Mouse (Mus musculus) heart, embryonic 13.5 days (tissue): ENCODE results near the gene Mei1. TPM values are rescaled to one million over a fixed set of nuclear protein-coding genes. Genes with fewer than 3 reads are reported as not detected.
"Not testable (repeated sequence)": the region's sequence is repeated elsewhere in the genome, so short reads cannot be mapped to it uniquely, and the experiment has no call there.

Experiments used
- ATAC-seq: fragments of 200-750 bp; cut with Nextera tagmentation; 2 replicates; pipeline ENCODE4 v1.8.0; 2017; ENCODE audit warnings: moderate TSS enrichment; ENCODE audit not compliant: insufficient number of reproducible peaks, low FRiP score, low TSS enrichment; ENCODE audit errors: extremely low read depth
- H3K27ac ChIP-seq: fragments of 300-500 bp; sonication (generic); replicated peaks from 2 replicates; pipeline ENCODE4 v1.5.1; 2015; ENCODE audit warnings: moderate library complexity, mild to moderate bottlenecking, inconsistent platforms
- H3K27me3 ChIP-seq: fragments of 300-500 bp; sonication (generic); replicated peaks from 2 replicates; pipeline ENCODE4 v1.6.1; 2015; ENCODE audit warnings: mild to moderate bottlenecking, inconsistent platforms
- H3K36me3 ChIP-seq: fragments of 300-500 bp; sonication (generic); 2 replicates; pipeline ENCODE4 v1.6.1; 2015; ENCODE audit warnings: mild to moderate bottlenecking, inconsistent platforms
- H3K4me1 ChIP-seq: fragments of 300-500 bp; sonication (generic); 2 replicates; pipeline ENCODE4 v1.6.1; 2015; ENCODE audit warnings: inconsistent platforms
- H3K4me2 ChIP-seq: fragments of 300-500 bp; sonication (generic); 2 replicates; pipeline ENCODE4 v1.6.1; 2015; ENCODE audit warnings: inconsistent platforms, mild to moderate bottlenecking, moderate library complexity
- H3K4me3 ChIP-seq: fragments of 300-500 bp; sonication (generic); 2 replicates; pipeline ENCODE4 v1.5.1; 2015; ENCODE audit warnings: moderate library complexity, mild to moderate bottlenecking, inconsistent platforms
- H3K9ac ChIP-seq: fragments of 300-500 bp; sonication (generic); 2 replicates; pipeline ENCODE4 v1.6.1; 2015; ENCODE audit warnings: inconsistent platforms, mild to moderate bottlenecking, moderate library complexity
- H3K9me3 ChIP-seq: fragments of 300-500 bp; sonication (generic); 2 replicates; pipeline ENCODE4 v1.6.1; 2016; ENCODE audit warnings: inconsistent platforms
- WGBS: fragments of 180-500 bp; shearing (Covaris S2); methylation state at CpG from one replicate; pipeline ENCODE4 v1.1.7; 2015; ENCODE audit warnings: mixed read lengths; 5-methylcytosine and 5-hydroxymethylcytosine counted together
- polyA plus RNA-seq: library from polyadenylated mRNA; unstranded; fragments of >200 nt; fragmentation: Nextera tagmentation; extraction: Ambion mirVana; gene quantifications from 2 replicates; pipeline ENCODE4 v1.2.1, GENCODE M21; 2015

Gene Mei1
- polyA plus RNA-seq, 1 experiment from 2014 or later, result not detected

- ATAC-seq, result no peak
- Histone ChIP-seq H3K4me1 (no peaks in the 10 kb centered on the region), H3K4me3 (no peak overlapping the region), H3K9ac (no peak overlapping the region), H3K27me3 (peaks cover 64% of the 10 kb centered on the region), H3K36me3 (no peaks in the 10 kb centered on the region), H3K4me2 (no peak overlapping the region), H3K27ac (no peak overlapping the region), H3K9me3 (no peaks in the 10 kb centered on the region)
- 69% methylated on average over 12 of the region's 12 CpGs for WGBS
Measured at GRCm38 (mm10) chr15:82086131-82086530, 16.3 kb downstream of the Mei1 start.

GRCm38 (mm10) chr15:82087266-82087665 lies 17.5 kb downstream of the Mei1 start:
- no peak overlapping the region for H3K4me3 ChIP-seq
- no peak overlapping the region for H3K9ac ChIP-seq
- no peaks in the 10 kb centered on the region for H3K36me3 ChIP-seq
- H3K27me3 ChIP-seq, result peaks cover 65% of the 10 kb centered on the region
- WGBS, result 16% methylated on average over 10 of the region's 10 CpGs
- H3K9me3 ChIP-seq, result no peaks in the 10 kb centered on the region
- H3K4me1 ChIP-seq, result no peaks in the 10 kb centered on the region
- H3K4me2 ChIP-seq, result no peak overlapping the region
- no peak for ATAC-seq
- no peak overlapping the region for H3K27ac ChIP-seq

- H3K9me3 ChIP-seq, result no peaks in the 10 kb centered on the region
- WGBS, result 67% methylated on average over 7 of the region's 7 CpGs
- ATAC-seq, result no peak
- no peak overlapping the region for H3K4me3 ChIP-seq
- no peak overlapping the region for H3K4me2 ChIP-seq
- H3K27ac ChIP-seq, result no peak overlapping the region
- H3K36me3 ChIP-seq, result no peaks in the 10 kb centered on the region
- no peaks in the 10 kb centered on the region for H3K4me1 ChIP-seq
- peaks cover 47% of the 10 kb centered on the region for H3K27me3 ChIP-seq
- H3K9ac ChIP-seq, result no peak overlapping the region
Measured at GRCm38 (mm10) chr15:82091061-82091460, 21.3 kb downstream of the Mei1 start.

DNA sequence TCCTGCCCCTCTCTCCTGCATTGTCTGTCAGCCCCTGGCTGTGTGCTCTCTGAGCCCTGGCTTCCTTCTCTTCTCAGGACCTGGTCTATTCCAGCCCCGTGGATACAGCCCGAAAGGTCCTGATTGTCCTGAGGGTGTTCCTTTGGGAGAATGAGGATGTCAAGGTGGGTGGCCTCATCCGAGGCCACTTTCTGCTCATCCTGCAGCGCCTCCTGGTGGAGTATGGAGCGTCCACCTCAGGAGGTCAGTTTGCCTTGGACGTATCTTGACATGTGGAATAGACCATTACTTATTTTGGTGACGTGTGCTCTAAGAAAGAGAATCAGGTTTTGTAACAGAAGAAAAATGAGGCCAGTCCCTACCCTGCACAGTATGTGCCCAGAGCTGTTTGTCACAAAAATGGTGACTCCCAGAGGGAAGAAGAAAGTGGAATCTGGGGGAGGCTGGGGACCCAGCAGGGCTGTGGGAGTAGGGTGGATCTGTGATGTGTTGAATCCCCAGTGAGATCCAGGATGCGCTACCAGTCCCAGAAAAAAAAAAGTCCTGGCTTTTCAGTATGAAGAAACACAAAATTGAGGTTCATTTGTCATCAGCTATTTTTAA lies 37.3 kb downstream of the Mei1 start:
- H3K36me3 ChIP-seq, result no peaks in the 10 kb centered on the region
- H3K27me3 ChIP-seq, result peaks cover 52% of the 10 kb centered on the region
- H3K4me2 ChIP-seq, result no peak overlapping the region
- no peak overlapping the region for H3K4me3 ChIP-seq
- no peak overlapping the region for H3K27ac ChIP-seq
- WGBS, result 12% methylated on average over 8 of the region's 8 CpGs
- H3K4me1 ChIP-seq, result no peaks in the 10 kb centered on the region
- no peak overlapping the region for H3K9ac ChIP-seq
- no peak for ATAC-seq
- no peaks in the 10 kb centered on the region for H3K9me3 ChIP-seq

- no peaks in the 10 kb centered on the region for H3K9me3 ChIP-seq
- no peaks in the 10 kb centered on the region for H3K4me1 ChIP-seq
- no peak overlapping the region for H3K4me2 ChIP-seq
- ATAC-seq, result no peak
- H3K36me3 ChIP-seq, result no peaks in the 10 kb centered on the region
- no peak overlapping the region for H3K4me3 ChIP-seq
- no peak overlapping the region for H3K9ac ChIP-seq
- 80% methylated on average over 8 of the region's 8 CpGs for WGBS
- peaks cover 19% of the 10 kb centered on the region; the same call in 1 of the 2 replicates for H3K27me3 ChIP-seq
- H3K27ac ChIP-seq, result no peak overlapping the region
Measured at GRCm38 (mm10) chr15:82120544-82120943, 50.7 kb downstream of the Mei1 start.

GRCm38 (mm10) chr15:82126690-82127089 lies 56.9 kb downstream of the Mei1 start:
- Histone ChIP-seq H3K4me2 (peak overlapping the region; percentile 81), H3K27me3 (peaks cover 12% of the 10 kb centered on the region; the same call in 1 of the 2 replicates), H3K4me1 (peaks cover 14% of the 10 kb centered on the region)
- H3K36me3 ChIP-seq, H3K9ac ChIP-seq, H3K9me3 ChIP-seq, ATAC-seq, H3K27ac ChIP-seq, H3K4me3 ChIP-seq: not testable (repeated sequence)
- WGBS, result 77% methylated on average over 4 of the region's 4 CpGs

GRCm38 (mm10) chr15:82127426-82128374 lies 57.9 kb downstream of the Mei1 start, which contains the start of gene Ccdc134:
Ccdc134 (plus strand) TSS chr15:82127922.
- no peaks in the 10 kb centered on the region for H3K9me3 ChIP-seq
- H3K36me3 ChIP-seq, result peaks cover 8% of the 10 kb centered on the region; the same call in 1 of the 2 replicates
- H3K4me3 ChIP-seq, result peak within 1 kb of the TSS; percentile 77
- H3K4me2 ChIP-seq, result peak within 1 kb of the TSS; percentile 81
- WGBS, result under 1% methylated on average over 74 of the region's 74 CpGs
- H3K27ac ChIP-seq, result peak within 1 kb of the TSS; percentile 71
- peaks cover 12% of the 10 kb centered on the region; the same call in 1 of the 2 replicates for H3K27me3 ChIP-seq
- H3K9ac ChIP-seq, result peak within 1 kb of the TSS; percentile 85
- peak; percentile 97 for ATAC-seq
- H3K4me1 ChIP-seq, result peaks cover 14% of the 10 kb centered on the region

GRCm38 (mm10) chr15:82128398-82128797 lies 58.6 kb downstream of the Mei1 start:
- ATAC-seq, result no peak
- H3K36me3 ChIP-seq, result peaks cover 8% of the 10 kb centered on the region; the same call in 1 of the 2 replicates
- 1% methylated on average over 5 of the region's 5 CpGs for WGBS
- no peaks in the 10 kb centered on the region for H3K9me3 ChIP-seq
- peak overlapping the region; percentile 85 for H3K9ac ChIP-seq
- peak overlapping the region; percentile 77 for H3K4me3 ChIP-seq
- H3K27ac ChIP-seq, result peak overlapping the region; percentile 71; the same call in 1 of the 2 replicates
- peaks cover 12% of the 10 kb centered on the region; the same call in 1 of the 2 replicates for H3K27me3 ChIP-seq
- H3K4me2 ChIP-seq, result peak overlapping the region; percentile 81
- peaks cover 14% of the 10 kb centered on the region for H3K4me1 ChIP-seq

DNA sequence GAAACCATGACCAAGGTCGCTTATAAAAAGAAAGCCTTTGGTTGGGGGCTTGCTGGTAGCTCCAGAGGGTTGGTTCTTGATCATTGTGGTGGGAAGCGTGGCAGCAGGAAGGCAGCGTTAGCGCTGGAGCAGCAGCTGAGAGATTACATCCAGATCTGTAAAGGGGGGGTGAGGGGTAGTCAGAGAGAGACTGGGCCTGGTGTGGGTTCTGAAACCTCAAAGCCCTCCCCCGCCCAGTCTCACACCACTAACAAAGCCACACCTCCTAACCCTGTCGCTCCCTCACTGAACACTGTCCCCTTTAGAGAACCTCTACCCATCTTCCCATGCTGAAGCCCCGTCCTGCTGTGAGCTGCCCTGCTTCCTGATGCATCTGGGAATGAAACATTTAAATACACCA lies 60.8 kb downstream of the Mei1 start:
- no peak for ATAC-seq
- H3K36me3 ChIP-seq, result peaks cover 8% of the 10 kb centered on the region; the same call in 1 of the 2 replicates
- WGBS, result 55% methylated on average over 7 of the region's 7 CpGs

GRCm38 (mm10) chr15:82135372-82135771 lies 65.6 kb downstream of the Mei1 start:
- Histone ChIP-seq H3K9me3 (no peaks in the 10 kb centered on the region), H3K27ac (no peak overlapping the region), H3K4me3 (no peak overlapping the region), H3K27me3 (no peaks in the 10 kb centered on the region; the same call in 1 of the 2 replicates), H3K4me1 (peaks cover 14% of the 10 kb centered on the region), H3K9ac (no peak overlapping the region), H3K36me3 (peaks cover 12% of the 10 kb centered on the region), H3K4me2 (no peak overlapping the region)
- WGBS, result 63% methylated on average over 4 of the region's 4 CpGs
- ATAC-seq, result no peak

More for the DNA sequence above, 60.8 kb downstream of the Mei1 start:
- no peak overlapping the region for H3K27ac ChIP-seq
- no peak overlapping the region for H3K9ac ChIP-seq
- peaks cover 3% of the 10 kb centered on the region; the same call in 1 of the 2 replicates for H3K27me3 ChIP-seq
- no peak overlapping the region for H3K4me2 ChIP-seq
- no peaks in the 10 kb centered on the region for H3K9me3 ChIP-seq
- H3K4me3 ChIP-seq, result no peak overlapping the region
- H3K4me1 ChIP-seq, result peaks cover 20% of the 10 kb centered on the region

DNA sequence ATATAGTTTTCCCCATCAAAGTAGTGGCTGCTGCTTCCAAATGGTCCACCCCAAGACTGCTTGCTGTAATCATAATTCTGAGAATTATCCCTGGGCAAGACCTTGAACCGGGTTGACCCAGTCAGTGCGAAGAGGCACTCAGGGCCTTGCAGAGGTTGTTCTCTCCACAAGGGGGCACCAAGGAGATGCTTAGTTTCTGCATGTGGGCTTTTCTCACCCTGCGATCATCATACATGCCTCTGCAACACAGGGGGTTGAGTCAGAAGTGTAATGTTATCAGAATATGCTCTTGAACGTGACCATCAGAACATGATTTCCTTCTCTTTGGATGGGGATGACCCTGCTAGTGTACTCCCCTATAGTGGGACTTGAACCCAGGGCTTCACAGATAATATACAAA lies 68.8 kb downstream of the Mei1 start:
- Histone ChIP-seq H3K27me3 (no peaks in the 10 kb centered on the region), H3K27ac (no peak overlapping the region), H3K4me1 (peaks cover 25% of the 10 kb centered on the region), H3K9ac (no peak overlapping the region), H3K9me3 (no peaks in the 10 kb centered on the region), H3K4me2 (no peak overlapping the region), H3K4me3 (no peak overlapping the region), H3K36me3 (peaks cover 11% of the 10 kb centered on the region)
- 49% methylated on average over 4 of the region's 4 CpGs for WGBS
- no peak for ATAC-seq
